Mouse (Mus musculus): ENCODE measurements around the gene Itpripl2. TPM values are rescaled to one million over a fixed set of nuclear protein-coding genes. Genes with fewer than 3 reads are reported as not detected.

Gene Itpripl2
- polyA plus RNA-seq (2014; fragmentation: Illumina TruSeq; extraction: RNeasy Lipid Tissue Mini Kit (QIAGEN cat#74804); ENCODE audit: low read depth, low replicate concordance): 3.8 TPM

DNA sequence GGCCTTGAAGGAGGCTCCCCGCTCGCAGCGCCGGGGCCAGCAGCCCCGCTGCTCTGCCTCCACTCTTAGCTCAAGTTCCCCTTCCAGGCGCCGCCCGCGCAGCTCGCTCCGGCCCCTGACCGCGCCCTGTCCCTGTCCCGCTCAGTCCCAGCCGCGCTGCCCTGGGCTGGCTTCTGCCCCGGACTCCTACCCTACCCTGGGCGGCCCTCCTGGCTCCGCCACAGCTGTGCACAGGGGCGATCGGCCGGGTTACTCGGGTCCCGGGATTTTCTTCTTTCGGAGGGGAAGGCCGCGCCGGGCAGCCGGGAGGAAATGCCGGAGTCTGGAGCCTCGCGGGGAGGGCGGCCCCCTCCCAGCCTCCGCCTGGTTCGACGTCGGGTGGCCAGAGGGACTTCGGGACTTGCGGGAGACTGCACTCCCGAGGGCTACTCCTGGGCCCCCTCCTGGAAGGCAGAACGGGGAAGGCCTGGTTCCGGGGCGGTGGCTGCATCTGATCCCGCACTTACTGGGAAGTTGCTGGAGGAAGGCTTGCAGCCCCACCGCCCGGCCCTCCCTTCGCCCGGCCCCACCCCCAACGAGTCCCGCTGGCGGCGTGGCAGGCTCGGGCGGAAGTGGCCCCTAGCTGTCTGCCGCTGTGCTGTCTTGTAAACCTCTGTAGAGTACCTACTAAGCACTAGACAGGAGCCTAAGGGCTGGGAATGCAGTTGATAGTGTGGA is at the start of gene Itpripl2:
Itpripl2 (minus strand) TSS at position 545 of the 717 bp plus-strand sequence.

GRCm38 (mm10) chr7:118533178-118533578 is 41.4 kb upstream of the Itpripl2 start, which contains the start of gene Coq7:
Gene Coq7 (minus strand): TSS chr7:118533356.

DNA sequence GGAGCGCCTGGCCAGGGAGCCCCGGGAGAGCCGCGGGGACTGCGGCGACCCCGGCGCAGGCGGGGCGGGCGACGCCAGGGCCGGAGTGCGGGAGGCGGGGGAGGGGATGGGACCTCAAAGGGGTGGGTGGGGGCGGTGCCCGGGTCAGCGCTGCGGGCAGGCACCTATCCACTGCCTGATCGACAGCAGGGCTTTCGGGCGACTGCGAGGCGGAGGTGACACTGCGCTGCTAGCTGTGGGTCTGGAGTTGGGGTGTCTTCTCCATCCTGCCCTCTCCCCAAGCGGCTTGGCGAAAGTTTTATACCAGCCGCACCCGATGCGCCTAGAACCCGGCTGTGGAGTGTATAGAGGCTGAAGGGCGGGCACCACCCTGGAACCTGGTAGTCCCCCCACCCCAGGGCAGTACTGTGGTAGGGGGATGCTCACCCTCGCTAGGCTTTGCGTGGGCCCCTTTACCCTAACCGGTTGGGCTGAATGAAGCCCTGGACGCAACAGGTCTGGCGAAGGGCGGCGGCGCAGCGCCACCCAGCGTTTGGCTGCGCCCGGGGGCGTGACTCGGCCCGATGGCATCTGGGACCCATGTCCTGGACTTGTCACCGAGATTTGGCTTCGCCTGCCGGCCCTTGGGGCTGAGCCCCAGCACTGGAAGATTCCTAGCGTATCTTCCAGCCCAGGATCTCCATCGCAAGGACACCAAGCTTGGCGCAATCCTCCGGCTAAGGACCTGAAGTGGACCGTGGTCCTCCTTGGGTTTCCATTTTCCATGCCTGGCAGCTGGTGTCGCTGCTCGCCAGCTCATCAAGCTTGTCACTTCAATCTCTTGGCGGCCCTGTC is 43.4 kb downstream of the Itpripl2 start, which contains the start of gene Syt17:
Syt17 (minus strand) TSS at position 89 of the 834 bp plus-strand sequence.

Other genes with a start within 250 kb of the Itpripl2 start
- 14.2 TPM for gene Smg1, start 248.3 kb downstream of the Itpripl2 start, polyA plus RNA-seq (2014; fragmentation: Illumina TruSeq; extraction: RNeasy Lipid Tissue Mini Kit (QIAGEN cat#74804); ENCODE audit: low read depth, low replicate concordance)
- not detected for gene Syt17, start 43.8 kb downstream of the Itpripl2 start, polyA plus RNA-seq (2014; fragmentation: Illumina TruSeq; extraction: RNeasy Lipid Tissue Mini Kit (QIAGEN cat#74804); ENCODE audit: low read depth, low replicate concordance)
- 6.9 TPM for gene Coq7, start 41.4 kb upstream of the Itpripl2 start, polyA plus RNA-seq (2014; fragmentation: Illumina TruSeq; extraction: RNeasy Lipid Tissue Mini Kit (QIAGEN cat#74804); ENCODE audit: low read depth, low replicate concordance)
- 1.7 TPM for gene Tmc7, start 92.8 kb upstream of the Itpripl2 start, polyA plus RNA-seq (2014; fragmentation: Illumina TruSeq; extraction: RNeasy Lipid Tissue Mini Kit (QIAGEN cat#74804); ENCODE audit: low read depth, low replicate concordance)
- not detected for gene Tmc5, start 105.3 kb upstream of the Itpripl2 start, polyA plus RNA-seq (2014; fragmentation: Illumina TruSeq; extraction: RNeasy Lipid Tissue Mini Kit (QIAGEN cat#74804); ENCODE audit: low read depth, low replicate concordance)
- 43.1 TPM for gene Gde1, start 213.8 kb upstream of the Itpripl2 start, polyA plus RNA-seq (2014; fragmentation: Illumina TruSeq; extraction: RNeasy Lipid Tissue Mini Kit (QIAGEN cat#74804); ENCODE audit: low read depth, low replicate concordance)
- 6.8 TPM for gene Ccp110, start 220.6 kb upstream of the Itpripl2 start, polyA plus RNA-seq (2014; fragmentation: Illumina TruSeq; extraction: RNeasy Lipid Tissue Mini Kit (QIAGEN cat#74804); ENCODE audit: low read depth, low replicate concordance)
- 5.6 TPM for gene Vps35l, start 248.3 kb upstream of the Itpripl2 start, polyA plus RNA-seq (2014; fragmentation: Illumina TruSeq; extraction: RNeasy Lipid Tissue Mini Kit (QIAGEN cat#74804); ENCODE audit: low read depth, low replicate concordance)

Measured in liver, adult 10 weeks (tissue).